Mouse (Mus musculus) hindbrain, embryonic 16.5 days (tissue): ENCODE measurements around the gene Hscb. TPM values are rescaled to one million over a fixed set of nuclear protein-coding genes. Genes with fewer than 3 reads are reported as not detected.
"Not testable (repeated sequence)": the region's sequence is repeated elsewhere in the genome, so short reads cannot be mapped to it uniquely, and the experiment has no call there.

Source experiments
- ATAC-seq: fragments of 200-750 bp; cut with Nextera tagmentation; 2 replicates; pipeline ENCODE4 v1.8.0; 2017; ENCODE audit warnings: moderate TSS enrichment, moderate library complexity
- H3K27ac ChIP-seq: fragments of 300-500 bp; sonication (generic); 2 replicates; pipeline ENCODE4 v1.5.1; 2014; ENCODE audit warnings: low read depth, mild to moderate bottlenecking, control low read depth, low read length, moderate library complexity
- H3K27me3 ChIP-seq: fragments of 300-500 bp; sonication (generic); replicated peaks from 2 replicates; pipeline ENCODE4 v1.6.1; 2014; ENCODE audit warnings: low read length; ENCODE audit not compliant: control insufficient read depth, insufficient read depth
- H3K36me3 ChIP-seq: fragments of 300-500 bp; sonication (generic); 2 replicates; pipeline ENCODE4 v1.6.1; 2014; ENCODE audit warnings: mild to moderate bottlenecking, low read length, moderate library complexity, mixed read lengths; ENCODE audit not compliant: control insufficient read depth, insufficient read depth
- H3K4me1 ChIP-seq: fragments of 300-500 bp; sonication (generic); 2 replicates; pipeline ENCODE4 v1.6.1; 2014; ENCODE audit warnings: low read depth, low read length; ENCODE audit not compliant: control insufficient read depth, insufficient read depth
- H3K4me2 ChIP-seq: fragments of 300-500 bp; sonication (generic); 2 replicates; pipeline ENCODE4 v1.6.1; 2014; ENCODE audit warnings: mild to moderate bottlenecking, low read length, control low read depth, moderate library complexity
- H3K4me3 ChIP-seq: fragments of 300-500 bp; sonication (generic); 2 replicates; pipeline ENCODE4 v1.5.1; 2014; ENCODE audit warnings: mild to moderate bottlenecking, low read length, control low read depth, moderate library complexity
- H3K9ac ChIP-seq: fragments of 300-500 bp; sonication (generic); 2 replicates; pipeline ENCODE4 v1.6.1; 2014; ENCODE audit warnings: low read depth, mild to moderate bottlenecking, control low read depth, low read length, moderate library complexity
- H3K9me3 ChIP-seq: fragments of 300-500 bp; sonication (generic); 2 replicates; pipeline ENCODE4 v1.6.1; 2014; ENCODE audit warnings: mild to moderate bottlenecking, low read length, moderate library complexity; ENCODE audit not compliant: control insufficient read depth
- WGBS: fragments of 180-500 bp; shearing (Covaris S2); extraction: QIAGEN DNeasy Blood & Tissue Kit; methylation state at CpG from one replicate; pipeline ENCODE4 v1.1.7; 2014; 5-methylcytosine and 5-hydroxymethylcytosine counted together
- polyA plus RNA-seq: library from polyadenylated mRNA; unstranded; fragments of >200 nt; fragmentation: Nextera tagmentation; extraction: Ambion mirVana; gene quantifications from 2 replicates; pipeline ENCODE4 v1.2.1, GENCODE M21; 2015

The Hscb gene
- polyA plus RNA-seq, 1 experiment from 2014 or later = 10.3 TPM

DNA sequence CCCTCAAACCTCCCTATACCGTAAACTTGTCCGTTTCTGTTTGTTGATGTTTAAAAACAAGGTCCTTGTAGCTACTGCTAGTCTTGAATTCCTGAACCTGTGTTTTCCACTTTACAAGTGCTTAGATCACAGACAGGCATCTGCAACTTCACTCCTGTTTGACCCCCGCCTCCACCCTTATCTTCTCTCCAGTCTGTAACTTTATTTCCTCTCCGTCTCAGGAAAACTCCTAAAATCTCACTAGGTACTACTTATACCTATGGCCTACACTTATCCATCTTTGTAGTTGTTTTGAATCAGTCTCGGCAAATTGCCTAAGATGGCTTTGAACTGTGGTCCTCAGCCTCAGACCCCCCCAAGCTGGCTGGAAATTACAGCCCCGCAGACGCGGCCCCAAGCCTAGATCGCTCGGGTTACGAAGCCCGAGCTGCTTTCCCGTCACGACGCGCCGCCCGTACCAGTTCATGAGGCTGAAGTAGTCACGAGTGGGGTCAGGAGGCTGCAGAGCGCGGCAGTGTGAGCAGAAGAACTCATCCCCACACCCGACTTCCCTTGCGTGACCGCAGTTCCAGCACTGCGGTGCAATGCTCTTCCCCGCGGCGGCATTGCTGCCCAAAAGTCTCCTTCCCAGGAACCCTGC lies 419 bp downstream of the Hscb start:
- Histone ChIP-seq H3K9me3 (no peaks in the 10 kb centered on the region), H3K27me3 (no peaks in the 10 kb centered on the region), H3K36me3 (no peaks in the 10 kb centered on the region), H3K4me3 (peak overlapping the region; percentile 66), H3K4me1 (peaks cover 7% of the 10 kb centered on the region), H3K27ac (peak overlapping the region; percentile 77), H3K9ac (peak overlapping the region; percentile 79), H3K4me2 (peak overlapping the region; percentile 79)
- ATAC-seq = peak; percentile 86
- 8% methylated on average over 28 of the region's 28 CpGs for WGBS

- H3K4me2 ChIP-seq, H3K36me3 ChIP-seq, ATAC-seq, H3K27me3 ChIP-seq, H3K4me1 ChIP-seq, H3K27ac ChIP-seq, H3K9me3 ChIP-seq, H3K9ac ChIP-seq, H3K4me3 ChIP-seq: not testable (repeated sequence)
- 96% methylated on average over 5 of the region's 5 CpGs for WGBS
Measured at GRCm38 (mm10) chr5:110838016-110838415, 1.6 kb downstream of the Hscb start.

GRCm38 (mm10) chr5:110835959-110836358 lies 3.6 kb downstream of the Hscb start:
- 46% methylated on average over 3 of the region's 3 CpGs for WGBS

DNA sequence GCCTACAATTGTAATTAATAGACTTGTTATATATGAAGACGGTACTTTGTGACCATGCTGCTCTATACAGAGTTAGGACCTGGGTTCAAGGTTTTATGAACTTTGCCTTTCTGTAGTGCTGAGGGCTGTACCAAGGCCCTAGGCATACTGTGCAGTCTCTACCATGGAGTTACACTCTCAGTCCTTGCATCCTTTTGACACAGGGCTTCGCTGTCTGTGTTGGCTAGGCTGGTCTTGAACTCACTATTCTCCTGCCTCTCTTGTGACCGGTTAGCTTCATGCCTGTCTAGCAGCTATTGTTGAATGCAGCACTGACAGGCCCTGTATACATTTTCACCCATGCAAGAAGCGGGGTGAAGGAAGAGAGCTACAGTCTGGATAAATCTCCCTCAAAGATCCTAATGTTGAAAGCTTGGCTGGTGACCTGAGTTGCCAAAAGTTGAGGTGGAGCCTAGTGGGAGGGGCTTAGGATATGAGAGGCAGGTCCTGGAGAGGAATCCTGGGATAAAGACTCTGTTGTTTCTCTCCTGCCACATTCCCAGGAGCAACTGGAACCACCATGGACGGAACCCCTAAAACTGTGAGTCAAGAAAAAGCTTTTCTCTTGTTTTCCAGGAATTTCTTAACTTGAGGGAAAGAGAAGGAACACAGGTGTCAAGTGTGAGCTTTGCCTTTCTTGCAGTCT lies 8.4 kb downstream of the Hscb start:
- Histone ChIP-seq H3K9me3 (no peaks in the 10 kb centered on the region), H3K4me2 (no peak overlapping the region), H3K4me1 (no peaks in the 10 kb centered on the region), H3K9ac (no peak overlapping the region), H3K4me3 (no peak overlapping the region), H3K36me3 (no peaks in the 10 kb centered on the region), H3K27me3 (no peaks in the 10 kb centered on the region), H3K27ac (no peak overlapping the region)
- 90% methylated on average over 5 of the region's 5 CpGs for WGBS
- ATAC-seq = no peak

More at GRCm38 (mm10) chr5:110835959-110836358, 3.6 kb downstream of the Hscb start:
- Histone ChIP-seq H3K27ac (no peak overlapping the region), H3K4me3 (no peak overlapping the region), H3K27me3 (no peaks in the 10 kb centered on the region), H3K36me3 (no peaks in the 10 kb centered on the region), H3K4me1 (peaks cover 7% of the 10 kb centered on the region), H3K9ac (no peak overlapping the region), H3K4me2 (no peak overlapping the region), H3K9me3 (no peaks in the 10 kb centered on the region)
- ATAC-seq = no peak

DNA sequence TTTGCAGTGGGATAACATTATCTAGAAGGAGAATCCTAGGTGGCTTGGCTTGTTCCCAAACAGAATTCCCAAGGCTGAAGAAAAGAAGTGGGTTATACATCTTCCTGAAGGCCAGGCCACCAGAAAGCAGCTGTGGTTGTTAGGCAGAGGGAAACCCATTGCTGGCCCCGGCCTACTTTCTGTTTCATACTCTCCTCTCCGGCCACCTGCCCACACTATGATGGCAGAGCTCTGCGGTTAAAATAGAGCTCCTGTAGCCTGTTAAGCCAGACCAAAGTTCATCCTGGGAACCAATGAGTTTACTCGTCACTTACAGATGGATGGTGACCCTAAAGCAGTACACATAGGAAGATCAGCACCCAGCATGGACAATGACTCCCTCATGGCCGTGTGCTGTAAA lies 12.0 kb downstream of the Hscb start:
- Histone ChIP-seq H3K27ac (no peak overlapping the region), H3K4me3 (no peak overlapping the region), H3K4me2 (no peak overlapping the region), H3K27me3 (no peaks in the 10 kb centered on the region), H3K36me3 (no peaks in the 10 kb centered on the region), H3K4me1 (no peaks in the 10 kb centered on the region), H3K9ac (no peak overlapping the region), H3K9me3 (no peaks in the 10 kb centered on the region)
- 89% methylated on average over 5 of the region's 5 CpGs for WGBS
- ATAC-seq = no peak

- no peak for ATAC-seq
- Histone ChIP-seq H3K27me3 (no peaks in the 10 kb centered on the region), H3K9ac (no peak overlapping the region), H3K4me2 (no peak overlapping the region), H3K27ac (no peak overlapping the region), H3K36me3 (no peaks in the 10 kb centered on the region), H3K4me1 (no peaks in the 10 kb centered on the region), H3K9me3 (no peaks in the 10 kb centered on the region), H3K4me3 (no peak overlapping the region)
- WGBS = 88% methylated on average over 8 of the region's 8 CpGs
Measured at GRCm38 (mm10) chr5:110826781-110827495, 12.6 kb downstream of the Hscb start.

- no peak overlapping the region for H3K4me3 ChIP-seq
- H3K9ac ChIP-seq = no peak overlapping the region
- 89% methylated on average over 4 of the region's 4 CpGs for WGBS
- H3K27me3 ChIP-seq = no peaks in the 10 kb centered on the region
- H3K9me3 ChIP-seq = no peaks in the 10 kb centered on the region
- H3K36me3 ChIP-seq = no peaks in the 10 kb centered on the region
- H3K4me1 ChIP-seq = no peaks in the 10 kb centered on the region
- H3K27ac ChIP-seq = no peak overlapping the region
- no peak for ATAC-seq
- no peak overlapping the region for H3K4me2 ChIP-seq
Measured at GRCm38 (mm10) chr5:110824421-110824820, 15.2 kb downstream of the Hscb start.

DNA sequence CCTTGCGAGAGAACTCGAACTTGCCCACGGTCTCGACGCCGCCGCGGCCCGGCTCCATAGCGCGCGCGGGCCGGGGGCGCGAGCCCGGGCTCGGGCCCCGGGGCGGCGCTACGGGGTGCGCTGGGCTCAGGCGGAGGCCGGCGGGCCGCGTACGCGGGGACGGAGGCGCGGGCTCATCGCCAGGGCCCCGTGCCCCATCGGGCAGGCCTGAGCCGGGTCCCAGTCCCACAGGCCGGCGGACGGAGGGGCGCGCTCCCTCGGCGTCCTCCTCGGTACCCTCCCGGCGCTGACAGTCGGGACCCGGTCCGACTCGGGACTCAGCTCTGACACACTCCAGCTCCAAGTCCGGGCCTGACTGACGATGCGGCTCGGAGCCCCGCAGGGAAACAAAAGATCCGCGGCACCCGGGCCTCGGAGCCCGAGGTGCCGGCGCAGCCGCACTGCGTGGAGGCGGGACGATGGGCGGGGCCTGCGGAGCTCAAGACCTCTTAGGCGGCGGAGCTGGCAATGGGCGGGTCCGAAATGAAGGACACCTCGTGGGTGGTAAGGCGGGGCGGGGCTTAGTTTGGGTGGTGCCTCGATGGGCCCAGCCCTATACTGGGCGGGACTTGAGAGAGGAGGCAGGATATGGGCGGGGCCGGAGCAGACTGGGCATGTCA lies 29.8 kb downstream of the Hscb start, which contains the start of gene Ulk1:
Gene Ulk1 (minus strand): TSS at position 431 of the 659 bp plus-strand sequence.
- peak within 1 kb of the TSS; percentile 98 for H3K9ac ChIP-seq
- peak within 1 kb of the TSS; percentile 70 for H3K4me2 ChIP-seq
- H3K9me3 ChIP-seq = no peaks in the 10 kb centered on the region
- peak within 1 kb of the TSS; percentile 85 for H3K27ac ChIP-seq
- no peaks in the 10 kb centered on the region for H3K27me3 ChIP-seq
- no peaks in the 10 kb centered on the region for H3K36me3 ChIP-seq
- peak within 1 kb of the TSS; percentile 98 for H3K4me3 ChIP-seq
- under 1% methylated on average over 74 of the region's 80 CpGs for WGBS
- ATAC-seq = peak; percentile 96
- peaks cover 26% of the 10 kb centered on the region for H3K4me1 ChIP-seq
